Mouse (Mus musculus) lung, postnatal 36 days (tissue): Measurements from ENCODE around the gene Stx8.
A peak's percentile ranks its signal among the peaks of the same experiment; 100 is the strongest.

Source experiments
- DNase-seq: peaks from one replicate; pipeline ENCODE4 v3.0.0; 2022; ENCODE audit warnings: mixed read lengths

The Stx8 gene

DNA sequence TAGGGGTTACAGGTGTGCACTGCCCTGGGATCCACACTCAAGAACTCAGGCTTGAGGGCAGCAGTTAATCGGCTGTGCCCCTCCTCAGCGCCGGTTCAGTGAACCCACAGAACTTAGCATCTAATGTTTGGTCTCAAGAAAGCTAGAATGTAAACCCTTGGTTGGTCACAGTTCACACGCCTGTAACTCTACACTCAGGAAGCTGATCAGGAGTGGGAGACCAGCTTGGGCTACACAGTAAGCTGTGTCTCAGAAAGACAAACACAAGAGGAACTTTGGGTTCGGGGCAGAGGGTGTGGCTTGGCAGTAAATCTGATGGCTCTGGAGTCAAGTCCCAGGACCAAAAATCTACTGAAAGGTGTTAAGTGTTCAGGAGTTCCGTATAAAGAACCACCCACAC lies 17.6 kb downstream of the Stx8 start:
- no peak for DNase-seq

DNA sequence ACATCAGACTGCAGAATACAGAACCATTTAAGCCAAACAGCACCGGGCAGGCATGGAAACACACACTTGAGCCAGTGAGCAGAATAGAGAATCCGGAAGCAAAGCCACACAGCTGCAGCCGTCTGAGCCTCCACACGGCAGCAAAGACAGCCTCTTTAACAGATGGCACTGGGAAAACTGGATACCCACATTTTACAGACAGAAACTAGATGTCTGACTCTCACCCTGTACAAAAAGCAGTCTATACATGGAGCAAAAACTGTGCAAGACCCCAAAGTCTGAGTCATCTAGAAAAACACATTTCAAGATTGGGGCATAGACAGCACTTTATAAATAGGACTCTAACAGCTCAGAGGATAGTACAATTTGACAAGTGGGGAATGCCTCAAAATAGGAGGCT lies 25.2 kb downstream of the Stx8 start:
- no peak for DNase-seq

DNA sequence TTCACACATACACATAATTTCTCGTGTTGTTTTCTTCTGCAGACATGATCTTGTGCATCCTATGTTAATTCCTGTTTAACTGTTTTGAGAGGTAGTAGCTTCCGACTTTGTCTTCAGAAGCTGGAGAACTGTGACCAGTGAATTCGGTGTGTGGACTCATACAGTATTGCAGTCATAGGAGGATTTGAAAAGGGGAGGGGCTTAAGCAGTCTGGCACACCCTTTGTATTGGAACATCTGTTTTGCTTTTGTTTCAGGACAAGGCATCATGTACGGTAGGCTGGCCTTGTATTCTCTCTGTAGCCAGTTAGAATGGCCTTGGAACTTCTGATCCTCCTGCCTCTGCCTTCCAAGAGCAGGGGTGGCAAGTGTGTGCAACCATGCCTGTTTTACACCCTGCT lies 30.0 kb downstream of the Stx8 start:
- DNase-seq, result no peak

DNA sequence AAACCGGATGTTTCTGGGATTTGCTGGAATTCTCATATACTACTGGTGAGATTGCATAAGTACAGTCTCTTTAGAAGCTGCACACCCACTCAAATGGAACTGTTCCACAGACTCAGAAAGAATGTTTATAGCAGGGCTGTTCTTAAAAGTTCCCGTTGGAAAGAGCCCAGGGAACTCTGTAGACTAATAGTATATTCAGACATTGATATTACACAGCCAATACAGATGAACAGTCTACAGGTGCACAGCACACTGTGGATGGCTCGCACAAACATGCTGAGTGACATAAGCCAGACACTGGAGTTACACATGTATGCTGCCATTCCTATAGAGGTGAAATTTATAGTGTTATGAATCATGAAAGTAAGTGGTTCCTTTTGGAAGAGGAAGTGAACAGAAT lies 32.9 kb downstream of the Stx8 start:
- no peak for DNase-seq

GRCm38 (mm10) chr11:67999629-68000028 lies 33.6 kb downstream of the Stx8 start:
- DNase-seq, result no peak

DNA sequence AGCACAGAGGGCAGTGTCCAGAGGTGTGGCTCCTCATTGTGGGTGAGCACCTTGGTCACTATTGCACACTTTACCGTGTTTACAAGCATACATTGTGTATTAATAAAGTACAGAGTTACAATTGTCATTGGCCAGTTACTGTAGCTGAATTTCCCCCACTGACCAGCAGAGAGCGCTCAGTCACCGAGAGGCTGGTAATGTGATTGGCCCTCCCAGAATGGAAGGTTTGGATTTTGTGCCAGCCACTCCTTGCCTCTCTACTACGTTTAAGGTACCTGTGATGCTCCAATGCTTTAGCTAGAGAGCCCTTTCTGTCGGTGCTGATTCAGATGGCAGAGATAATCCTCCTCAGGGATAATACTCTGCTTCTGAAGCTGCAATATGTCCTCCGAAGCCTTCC lies 38.2 kb downstream of the Stx8 start:
- DNase-seq, result peak; percentile 83

DNA sequence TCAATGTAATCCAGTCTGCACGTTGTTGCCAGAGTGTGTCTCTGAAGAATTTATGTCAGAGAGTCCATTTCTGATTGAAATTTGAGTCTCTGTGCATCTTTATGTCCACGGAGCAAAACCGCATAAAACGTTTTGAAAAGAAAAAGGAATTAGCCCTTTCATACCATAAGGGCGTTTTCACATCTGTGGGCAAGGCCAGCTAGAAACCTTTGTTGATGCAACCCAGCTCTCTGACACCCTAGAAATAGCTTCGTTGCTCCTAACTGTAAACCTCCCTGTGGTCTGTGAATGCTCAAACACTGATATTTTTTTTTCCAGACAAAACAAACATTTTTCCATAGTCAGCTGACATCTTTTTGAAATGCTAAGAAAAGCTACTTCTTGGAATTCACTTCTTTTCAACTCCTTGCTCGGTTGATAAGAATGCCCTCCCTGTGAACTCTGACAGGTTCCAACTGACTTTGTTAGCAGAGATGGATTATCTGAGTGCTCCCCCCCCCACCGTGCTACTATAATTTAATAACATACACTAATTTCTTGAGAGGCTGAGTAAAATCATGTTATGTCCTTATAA lies 40.3 kb downstream of the Stx8 start:
- DNase-seq, result no peak

GRCm38 (mm10) chr11:68007645-68008044 lies 41.7 kb downstream of the Stx8 start:
- no peak for DNase-seq

DNA sequence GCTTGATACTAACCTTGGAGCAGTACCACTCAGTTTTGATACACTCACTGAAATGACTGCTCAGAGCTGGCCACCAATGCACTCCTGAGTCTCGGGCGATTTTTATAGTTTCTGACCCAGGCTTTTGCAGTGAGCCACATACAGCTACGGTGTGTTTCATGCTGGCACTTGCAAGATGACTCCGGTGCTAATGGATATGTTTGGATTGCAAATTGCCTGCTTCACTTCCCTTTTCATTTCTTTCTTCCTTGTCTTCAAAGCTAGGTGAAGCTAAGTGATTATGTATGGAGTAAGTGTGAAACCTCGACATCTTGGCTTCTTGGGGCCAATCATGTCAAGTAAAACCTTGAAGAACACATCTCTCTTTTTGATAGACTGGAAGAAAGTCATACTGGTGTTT lies 43.4 kb downstream of the Stx8 start:
- no peak for DNase-seq

DNA sequence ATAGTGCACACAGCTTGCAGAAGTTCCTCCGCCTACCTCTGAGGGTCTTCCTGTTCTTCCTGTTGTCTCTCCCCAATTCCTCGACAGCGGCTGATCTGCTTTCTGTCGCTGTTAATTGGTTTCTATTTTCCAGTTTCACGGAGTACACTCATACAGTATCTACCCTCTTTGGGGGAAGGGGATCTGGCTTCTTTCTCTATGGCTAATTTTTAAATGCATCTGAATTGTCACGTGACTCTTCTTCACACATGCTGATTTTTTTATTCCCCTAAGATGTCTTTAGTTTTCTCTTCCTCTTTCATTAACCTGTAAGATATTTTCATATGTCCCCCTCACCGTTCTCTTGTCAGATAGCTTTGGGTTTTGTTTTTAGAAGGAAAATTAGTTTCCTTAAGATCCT lies 46.2 kb downstream of the Stx8 start:
- DNase-seq, result no peak

DNA sequence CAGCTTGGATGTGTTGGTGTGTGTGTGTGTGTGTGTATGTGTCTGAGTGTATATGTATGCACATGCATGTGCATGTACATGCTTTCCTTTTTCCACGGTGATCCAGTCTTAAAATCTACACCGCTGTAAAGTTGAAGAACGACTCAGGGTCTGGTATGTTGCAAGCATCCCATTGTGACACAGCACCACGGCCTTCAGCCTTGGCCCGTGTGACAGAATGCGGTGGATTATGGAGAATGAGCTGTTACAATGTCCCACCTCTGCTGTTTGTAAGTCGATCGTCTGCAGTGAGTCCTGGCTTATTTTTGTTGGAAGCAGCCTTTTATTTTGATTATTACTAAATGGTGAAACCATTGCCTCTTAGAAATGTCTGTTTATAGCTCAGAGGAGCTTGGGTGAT lies 52.2 kb downstream of the Stx8 start:
- no peak for DNase-seq

DNA sequence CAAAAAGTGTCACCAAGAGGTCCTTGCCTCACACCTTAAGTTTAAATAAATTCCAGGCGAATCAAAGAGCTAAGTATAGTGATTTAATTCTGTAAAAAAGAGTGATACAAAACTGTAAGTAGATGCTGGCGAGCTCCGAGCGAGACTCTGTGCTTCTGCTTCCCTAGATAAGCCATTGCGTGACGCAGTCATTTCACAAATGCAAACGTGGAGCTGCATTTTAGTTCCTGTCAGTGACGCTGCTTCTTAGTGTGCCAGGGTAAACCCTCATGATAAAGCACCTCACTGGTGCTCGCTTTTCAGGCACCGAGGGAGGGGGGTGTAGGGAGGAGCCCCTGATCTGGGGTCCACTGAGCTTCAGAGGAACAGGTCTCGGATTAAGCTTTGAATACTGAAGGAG lies 53.2 kb downstream of the Stx8 start:
- no peak for DNase-seq

DNA sequence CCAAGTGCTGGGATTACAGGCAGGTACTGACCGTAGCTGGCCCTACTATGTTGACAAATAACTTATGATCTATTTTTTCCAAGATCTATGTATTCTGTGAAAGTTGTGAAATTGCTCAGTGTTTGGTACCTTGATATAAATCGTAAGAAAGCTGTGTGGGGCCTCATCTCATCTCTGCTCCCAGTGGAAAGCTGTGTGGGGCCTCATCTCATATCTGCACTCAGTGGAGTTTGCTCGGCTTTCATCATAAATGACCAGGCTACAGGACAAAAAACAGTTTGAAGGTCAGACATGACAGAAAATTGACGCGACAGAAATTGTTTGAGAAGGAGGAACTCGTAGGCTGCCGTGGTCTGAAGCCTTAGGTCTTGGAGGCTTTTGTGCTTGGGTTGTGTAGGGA lies 56.0 kb downstream of the Stx8 start:
- DNase-seq, result no peak

DNA sequence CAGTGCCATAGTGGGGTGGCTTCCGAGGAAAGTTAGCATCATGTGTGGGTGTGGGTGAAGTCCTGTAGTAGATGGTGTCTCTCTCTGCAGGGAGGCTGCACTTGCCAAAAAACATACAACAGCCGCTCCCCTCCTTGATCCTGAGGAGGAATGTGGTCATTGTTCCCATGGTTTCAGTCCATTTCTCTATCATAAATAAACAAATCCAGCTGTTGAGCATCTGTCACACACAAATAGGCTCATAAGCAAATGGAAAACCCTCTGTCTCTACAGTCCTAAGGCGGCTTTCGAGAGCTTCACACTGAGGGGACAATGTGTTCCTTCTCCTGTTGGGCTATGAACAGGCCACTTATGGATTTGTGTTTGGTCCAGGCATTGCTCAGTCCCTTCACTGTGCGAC lies 56.9 kb downstream of the Stx8 start:
- DNase-seq, result peak; percentile 74

DNA sequence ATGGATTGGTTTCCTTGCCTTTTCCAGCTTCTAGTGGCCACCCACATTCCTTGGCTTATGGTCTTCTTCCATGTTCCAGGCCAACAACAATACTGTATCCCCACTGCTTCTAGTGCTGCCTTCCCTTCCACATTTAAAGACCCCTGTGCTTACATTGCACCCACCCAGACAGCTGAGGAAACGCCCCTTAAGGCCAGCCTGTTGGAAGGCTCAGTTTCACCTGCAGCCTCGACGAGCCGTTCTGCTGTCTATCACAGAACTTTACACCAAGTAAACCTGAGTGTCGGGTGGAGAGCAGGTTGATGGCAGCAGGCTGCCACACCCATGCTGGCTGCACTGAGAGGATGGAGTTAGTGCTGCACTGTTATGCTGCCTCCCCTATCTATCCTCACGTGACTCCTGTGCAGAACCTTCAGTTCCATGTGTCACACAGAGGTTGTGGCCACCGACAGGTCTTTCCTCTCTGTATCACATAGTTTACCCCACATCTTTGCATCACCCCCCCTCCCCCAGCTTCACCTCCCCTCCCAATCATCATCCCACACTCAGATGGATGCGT lies 57.9 kb downstream of the Stx8 start:
- DNase-seq, result no peak

GRCm38 (mm10) chr11:68026590-68026989 lies 60.6 kb downstream of the Stx8 start:
- no peak for DNase-seq

GRCm38 (mm10) chr11:68029079-68029478 lies 63.1 kb downstream of the Stx8 start:
- no peak for DNase-seq

- no peak for DNase-seq
Measured at GRCm38 (mm10) chr11:68029871-68030270, 63.9 kb downstream of the Stx8 start.

GRCm38 (mm10) chr11:68030771-68031170 lies 64.8 kb downstream of the Stx8 start:
- peak; percentile 37 for DNase-seq

GRCm38 (mm10) chr11:68032448-68032847 lies 66.5 kb downstream of the Stx8 start:
- no peak for DNase-seq

DNA sequence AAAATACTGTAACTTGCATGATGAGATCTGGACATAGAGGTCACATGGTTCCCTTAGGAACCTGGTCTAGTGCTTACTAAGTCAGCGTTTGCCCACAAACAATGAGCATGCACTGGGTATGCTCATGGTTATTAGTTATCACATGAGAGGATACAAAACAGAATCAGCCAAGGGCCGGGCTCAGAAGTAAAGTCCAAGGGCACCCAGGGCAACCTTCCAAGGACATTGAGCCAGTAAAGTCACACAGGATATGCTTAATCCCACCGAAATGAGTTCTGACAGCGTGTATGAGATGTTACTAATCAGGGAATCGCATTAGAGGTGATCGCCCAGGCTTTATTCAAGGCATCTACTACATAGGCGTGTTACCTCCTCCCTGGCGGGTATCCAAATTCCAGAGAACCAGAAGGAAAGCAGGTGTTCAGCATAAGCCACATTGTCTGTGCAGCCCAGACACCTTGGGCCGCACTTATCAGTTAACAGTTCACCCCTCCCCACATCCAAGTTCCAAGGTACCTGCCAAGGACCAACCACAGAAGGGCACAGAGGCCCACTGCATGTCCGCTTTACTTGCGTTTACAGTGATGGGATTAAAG lies 67.4 kb downstream of the Stx8 start:
- DNase-seq, result no peak

DNA sequence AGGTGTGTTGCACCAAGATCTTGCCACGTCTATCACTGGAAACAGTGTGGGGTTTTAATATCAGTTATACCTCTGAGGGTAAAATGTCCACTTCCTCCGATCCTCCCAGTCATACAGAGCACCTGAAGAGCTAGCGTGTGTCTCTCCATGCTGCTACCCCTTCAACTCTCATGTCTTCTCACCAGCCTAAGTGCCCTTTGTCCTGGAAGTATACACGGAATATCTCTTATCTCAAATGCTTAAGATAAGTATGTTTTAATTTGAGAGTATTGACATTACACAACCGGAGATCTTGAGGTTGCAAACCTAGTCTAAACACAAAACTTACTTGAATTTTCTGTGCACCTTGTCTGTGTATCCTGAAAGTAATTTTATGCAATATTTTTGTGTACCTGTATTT lies 68.4 kb downstream of the Stx8 start:
- DNase-seq, result no peak

GRCm38 (mm10) chr11:68035303-68035891 lies 69.4 kb downstream of the Stx8 start:
- DNase-seq, result no peak

DNA sequence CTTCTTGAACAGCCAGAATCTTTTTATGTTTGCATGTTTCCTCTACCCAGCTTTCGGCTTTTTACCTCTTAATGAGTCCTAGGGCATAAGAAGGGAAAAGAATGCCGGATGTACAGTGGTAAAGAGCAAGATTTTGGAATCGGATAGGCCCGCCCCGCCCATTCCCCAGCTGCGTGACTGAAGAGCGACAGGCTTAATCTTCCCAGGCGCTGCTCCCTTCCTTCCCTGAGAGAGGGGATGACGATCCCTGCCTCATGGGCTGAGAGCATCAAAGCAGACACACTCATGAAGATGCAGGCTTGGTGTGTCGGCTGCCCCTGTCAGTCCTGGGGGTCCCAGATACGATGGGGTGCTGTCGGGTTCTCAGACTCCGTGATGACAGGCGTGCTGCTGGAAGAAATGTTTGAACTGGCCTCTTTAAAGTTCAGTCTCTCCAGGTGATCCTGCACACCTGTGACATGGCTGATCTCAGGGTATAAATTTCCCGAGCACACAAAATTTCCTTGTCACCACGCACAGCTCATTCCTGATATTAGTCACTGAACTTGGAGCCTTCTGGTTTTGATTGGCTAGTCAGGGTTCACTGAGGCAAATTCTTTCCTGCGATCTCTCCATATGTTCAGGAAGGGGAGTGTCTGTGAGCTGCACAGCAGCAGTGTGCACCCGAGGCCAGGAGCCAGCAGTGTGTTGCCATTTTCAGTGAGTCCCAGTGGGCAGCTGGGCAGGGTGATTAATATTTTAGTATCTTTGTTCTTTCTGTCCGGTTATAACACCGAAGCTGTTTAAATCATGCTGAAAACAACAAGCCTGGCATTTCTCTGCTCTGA lies 70.4 kb downstream of the Stx8 start:
- no peak for DNase-seq
